Mouse (Mus musculus) left cerebral cortex, postnatal 4 days (tissue): Measurements from ENCODE around the gene Kl. TPM values are rescaled to one million over a fixed set of nuclear protein-coding genes. Genes with fewer than 3 reads are reported as not detected.
A peak's percentile ranks its signal among the peaks of the same experiment; 100 is the strongest.

Experiments
- DNase-seq: peaks from one replicate; pipeline ENCODE4 v3.0.0-alpha.2; 2022
- intact Hi-C: fragments of 180-260 bp; cut with DNase I; formaldehyde crosslinking; loops from one replicate; pipeline ENCODE4 v1.15.1; 2025
- total RNA-seq, 2 experiments: library from RNA; stranded (reverse); gene quantifications; 2 replicates each; pipeline ENCODE4 v1.2.3; 2021

The Kl gene
- total RNA-seq, 2 experiments from 2014 or later: 1.0 to 1.2 TPM

- intact Hi-C loops: no loop called here
- DNase-seq: no peak
These were observed 73.7 kb downstream of the Kl start for GRCm38 (mm10) chr5:151026069-151026468.

- DNase-seq: peak; percentile 75
- intact Hi-C loops: no loop called here
These were observed 74.8 kb downstream of the Kl start for GRCm38 (mm10) chr5:151027171-151027570.

DNA sequence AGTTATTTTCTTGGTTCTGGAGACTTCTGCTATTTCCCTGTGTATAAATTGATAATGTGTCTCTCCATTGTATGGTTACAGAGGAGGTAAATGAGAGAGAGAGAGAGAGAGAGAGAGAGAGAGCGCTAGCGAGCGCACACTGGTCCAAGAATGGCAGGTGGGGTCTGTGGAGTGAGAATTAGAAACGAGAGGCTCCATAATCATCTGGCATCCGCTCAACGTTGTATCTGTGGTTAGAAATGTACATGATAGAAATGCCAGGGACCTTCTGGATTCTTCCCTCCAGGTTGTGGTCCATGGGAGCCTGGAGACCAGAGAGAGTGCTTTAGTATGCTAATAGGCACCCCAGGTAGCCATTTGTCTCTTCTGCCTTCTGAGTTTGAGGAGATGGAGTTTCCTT lies 76.5 kb downstream of the Kl start:
- intact Hi-C loops: no loop called here
- peak; percentile 71 for DNase-seq

DNA sequence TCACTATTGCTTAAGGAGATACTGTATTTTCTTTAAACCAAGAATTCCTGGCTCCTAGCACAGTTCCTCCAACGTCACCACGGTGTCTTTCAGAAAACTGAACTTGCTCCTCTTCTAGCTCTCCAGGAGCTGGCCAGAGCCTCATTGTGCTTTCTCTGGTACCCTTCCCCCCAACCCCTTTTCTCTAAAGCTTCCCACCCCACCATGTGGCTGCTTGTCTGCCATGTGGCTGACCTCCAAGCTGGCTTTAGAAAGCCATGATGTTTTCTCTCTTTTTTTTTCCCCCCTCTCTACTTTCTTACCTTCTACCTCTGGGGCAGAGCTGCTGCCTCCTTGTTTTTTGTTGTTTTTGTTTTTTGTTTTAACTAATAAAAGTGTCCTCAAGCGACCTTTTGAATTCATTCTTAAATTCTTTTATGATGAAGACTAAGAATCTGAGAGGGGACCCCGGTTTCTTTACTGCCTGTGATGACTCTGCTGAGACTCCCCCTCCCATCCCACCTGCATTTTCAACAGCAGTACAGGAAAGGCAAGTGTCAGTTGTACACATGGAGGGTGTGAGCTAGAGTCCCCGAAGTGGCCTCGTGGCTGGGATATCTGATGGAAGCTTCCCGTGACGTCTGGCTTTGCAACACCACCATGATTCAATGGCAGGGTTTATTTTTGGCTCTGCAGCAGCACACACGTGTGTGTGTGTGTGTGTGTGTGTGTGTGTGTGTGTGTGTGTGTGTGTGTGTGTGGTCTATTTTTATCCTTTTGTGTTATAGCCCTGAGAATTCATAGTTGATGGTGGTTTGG lies 82.5 kb downstream of the Kl start:
- peak; percentile 47 for DNase-seq
- intact Hi-C loops: no loop called here

DNA sequence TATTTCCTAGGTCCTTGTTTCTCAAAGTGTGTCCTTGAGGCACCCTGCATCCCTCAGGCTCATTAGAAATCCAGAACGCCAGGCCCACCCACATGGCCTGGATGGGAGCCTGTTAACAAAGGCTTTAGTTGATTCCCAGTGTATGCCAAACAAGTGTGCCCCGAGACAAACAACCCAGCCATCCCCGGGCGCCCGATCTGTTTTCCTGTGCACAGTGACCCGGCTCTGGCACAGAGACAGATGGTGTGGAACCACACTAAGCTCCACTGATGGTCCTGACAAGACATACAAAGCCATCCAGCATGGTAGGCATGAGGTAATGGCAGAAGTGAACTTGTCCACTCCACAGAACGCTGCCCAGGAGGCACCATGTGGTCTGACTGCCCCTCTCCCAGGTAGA lies 85.5 kb downstream of the Kl start:
- DNase-seq: peak; percentile 72
- intact Hi-C loops: no loop called here

- no peak for DNase-seq
- intact Hi-C loops: no loop called here
These were observed 90.5 kb downstream of the Kl start for GRCm38 (mm10) chr5:151042911-151043310.
